Comparison of ENCODE assay signal across 26 mouse cellular contexts in genomic region chr3:107249042-107249441, GRCm38 (mm10). TPM values are rescaled to one million over a fixed set of nuclear protein-coding genes. Genes with fewer than 3 reads are reported as not detected.
A peak's percentile ranks its signal among the peaks of the same experiment; 100 is the strongest.
DNase-seq lines count a peak whose midpoint lies in the region; ATAC-seq and TF ChIP-seq lines count a peak whose summit lies in the region.
"Had no signal": no experiment of that assay in that cellular context is flagged by ENCODE, and none has a peak within 500 bp of the region (broad histone marks: within the 10 kb centered on the region; RNA-seq: fewer than 3 reads in every experiment).

No protein-coding gene starts in this region.

- H3K9me3 ChIP-seq in forebrain, embryonic 11.5 days (ENCODE audit: control insufficient read depth, low read length) = no peaks in the 10 kb centered on the region
- H3K9me3 ChIP-seq in forebrain, embryonic 14.5 days (replicated peaks; ENCODE audit: control insufficient read depth, low read length) = no peaks in the 10 kb centered on the region
- H3K9me3 ChIP-seq in kidney, embryonic 16.5 days (ENCODE audit: low read length) = no peaks in the 10 kb centered on the region
- H3K9me3 ChIP-seq in intestine, postnatal 0 days (ENCODE audit: control insufficient read depth) = no peaks in the 10 kb centered on the region
- H3K9me3 ChIP-seq: embryonic facial prominence, embryonic 12.5 days; forebrain, embryonic 12.5 days; G1E; heart, embryonic 12.5 days; hindbrain, embryonic 10.5 days had no signal

- no peak overlapping the region for H3K27ac ChIP-seq in forebrain, embryonic 11.5 days (ENCODE audit: low read depth, low read length)
- H3K27ac ChIP-seq in forebrain, embryonic 14.5 days (ENCODE audit: low read depth, low read length) = no peak overlapping the region
- no peak overlapping the region for H3K27ac ChIP-seq in kidney, embryonic 16.5 days (ENCODE audit: low read length)
- H3K27ac ChIP-seq in intestine, postnatal 0 days (ENCODE audit: low read depth, low read length) = no peak overlapping the region
- H3K27ac ChIP-seq: embryonic facial prominence, embryonic 12.5 days; forebrain, embryonic 12.5 days; hindbrain, embryonic 10.5 days; hindbrain, embryonic 14.5 days had no signal

- no peak overlapping the region for H3K4me3 ChIP-seq in forebrain, embryonic 11.5 days (ENCODE audit: low read depth, low read length)
- no peak overlapping the region for H3K4me3 ChIP-seq in forebrain, embryonic 14.5 days (ENCODE audit: low read depth, low read length)
- no peak overlapping the region for H3K4me3 ChIP-seq in kidney, embryonic 16.5 days (ENCODE audit: low read length)
- H3K4me3 ChIP-seq in intestine, postnatal 0 days (ENCODE audit: low read depth, low read length) = no peak overlapping the region
- H3K4me3 ChIP-seq: embryonic facial prominence, embryonic 12.5 days; forebrain, embryonic 12.5 days; heart, embryonic 12.5 days; hindbrain, embryonic 10.5 days had no signal

- H3K36me3 ChIP-seq in forebrain, embryonic 11.5 days (ENCODE audit: control insufficient read depth, insufficient read depth, low read length) = no peaks in the 10 kb centered on the region
- H3K36me3 ChIP-seq in forebrain, embryonic 14.5 days (ENCODE audit: control insufficient read depth, insufficient read depth, low read length) = no peaks in the 10 kb centered on the region
- H3K36me3 ChIP-seq in kidney, embryonic 16.5 days (ENCODE audit: insufficient read depth, low read length) = no peaks in the 10 kb centered on the region
- no peaks in the 10 kb centered on the region for H3K36me3 ChIP-seq in intestine, postnatal 0 days (ENCODE audit: control insufficient read depth, insufficient read depth)
- H3K36me3 ChIP-seq: embryonic facial prominence, embryonic 12.5 days; forebrain, embryonic 12.5 days; G1E; heart, embryonic 12.5 days; hindbrain, embryonic 10.5 days had no signal

- H3K9ac ChIP-seq in forebrain, embryonic 11.5 days (ENCODE audit: low read length) = no peak overlapping the region
- H3K9ac ChIP-seq in forebrain, embryonic 14.5 days (ENCODE audit: low read length) = no peak overlapping the region
- no peak overlapping the region for H3K9ac ChIP-seq in kidney, embryonic 16.5 days (replicated peaks; ENCODE audit: low read length)
- H3K9ac ChIP-seq in intestine, postnatal 0 days (ENCODE audit: low read depth, low read length) = no peak overlapping the region
- H3K9ac ChIP-seq: embryonic facial prominence, embryonic 12.5 days; forebrain, embryonic 12.5 days; forebrain, postnatal 0 days; heart, embryonic 12.5 days; hindbrain, embryonic 14.5 days had no signal

- WGBS in forebrain, embryonic 11.5 days = 70% methylated on average over 3 of the region's 3 CpGs
- WGBS in forebrain, embryonic 14.5 days = 69% methylated on average over 3 of the region's 3 CpGs
- 44% methylated on average over 3 of the region's 3 CpGs for WGBS in kidney, embryonic 16.5 days
- WGBS in intestine, postnatal 0 days = 39% methylated on average over 3 of the region's 3 CpGs

- DNase-seq in forebrain, embryonic 11.5 days (ENCODE audit: low spot score) = peak; percentile 35
- no peak for DNase-seq in forebrain, embryonic 14.5 days (ENCODE audit: low spot score)
- peak; percentile 68 to 71 for DNase-seq in kidney, adult 8-10 months
- DNase-seq in adrenal gland, postnatal 4 days (ENCODE audit: low spot score in 2 of 2) = no peak
- DNase-seq in left cerebral cortex, adult 8-10 months (ENCODE audit: low spot score in 2 of 2) = no peak
- DNase-seq: adrenal gland, adult 8-10 months; B cell, adult 2 months; cerebellum, adult 11-12 months; cerebellum, adult 9-10 months; cerebellum, postnatal 25 days; forebrain, postnatal 0 days; gastrocnemius, postnatal 14 days had no signal

- no peak for ATAC-seq in forebrain, embryonic 11.5 days (replicated peaks; ENCODE audit: low FRiP score)
- ATAC-seq in forebrain, embryonic 14.5 days = no peak
- ATAC-seq in kidney, embryonic 16.5 days (ENCODE audit: low FRiP score, low TSS enrichment) = no peak
- ATAC-seq in intestine, postnatal 0 days = 0 out of 2 replicates have a peak, but pooled peaks have one; percentile 54
- ATAC-seq: CD4-positive, CD25-positive, alpha-beta regulatory T cell, adult 4 months; forebrain, postnatal 0 days had no signal

- no peak overlapping the region for H3K4me2 ChIP-seq in forebrain, embryonic 11.5 days (ENCODE audit: low read depth, low read length, severe bottlenecking)
- H3K4me2 ChIP-seq in forebrain, embryonic 14.5 days (ENCODE audit: low read length) = no peak overlapping the region
- no peak overlapping the region for H3K4me2 ChIP-seq in kidney, embryonic 16.5 days (replicated peaks; ENCODE audit: low read depth, low read length)
- no peak overlapping the region for H3K4me2 ChIP-seq in intestine, postnatal 0 days (replicated peaks; ENCODE audit: low read depth)
- H3K4me2 ChIP-seq: embryonic facial prominence, embryonic 12.5 days; forebrain, embryonic 12.5 days; heart, embryonic 12.5 days; hindbrain, embryonic 14.5 days had no signal

- no peaks in the 10 kb centered on the region for H3K27me3 ChIP-seq in forebrain, embryonic 11.5 days (ENCODE audit: control insufficient read depth, insufficient read depth, low read length)
- no peaks in the 10 kb centered on the region for H3K27me3 ChIP-seq in forebrain, embryonic 14.5 days (replicated peaks; ENCODE audit: control insufficient read depth, insufficient read depth, low read length)
- H3K27me3 ChIP-seq in kidney, embryonic 16.5 days (ENCODE audit: insufficient read depth, low read length) = no peaks in the 10 kb centered on the region
- H3K27me3 ChIP-seq in intestine, postnatal 0 days (replicated peaks; ENCODE audit: control insufficient read depth, insufficient read depth, low read length) = no peaks in the 10 kb centered on the region

- H3K4me1 ChIP-seq in forebrain, embryonic 11.5 days (replicated peaks; ENCODE audit: control insufficient read depth, insufficient read depth, low read length) = no peaks in the 10 kb centered on the region
- no peaks in the 10 kb centered on the region for H3K4me1 ChIP-seq in forebrain, embryonic 14.5 days (ENCODE audit: control insufficient read depth, insufficient read depth, low read length)
- H3K4me1 ChIP-seq in kidney, embryonic 16.5 days (ENCODE audit: insufficient read depth, low read length) = no peaks in the 10 kb centered on the region
- H3K4me1 ChIP-seq in intestine, postnatal 0 days (replicated peaks; ENCODE audit: control insufficient read depth, insufficient read depth, low read length) = no peaks in the 10 kb centered on the region
- H3K4me1 ChIP-seq: forebrain, embryonic 12.5 days; heart, embryonic 12.5 days had no signal

- TF ChIP-seq CTCF in intestine, postnatal 0 days (IDR thresholded peaks at IDR 0.05; ENCODE audit: low read depth) = no peak

RNA-seq across cellular contexts. Expression of gene Prok1, which starts 9.5 kb away (rescaled TPM):
- polyA plus RNA-seq in forebrain, embryonic 11.5 days (2014; fragmentation: Nextera tagmentation; extraction: Ambion mirVana) = 0.11 TPM in 1 of 2 replicates, not detected in the other
- polyA plus RNA-seq in forebrain, embryonic 14.5 days (2014; fragmentation: Nextera tagmentation; extraction: Ambion mirVana) = not detected in 2 replicates
- polyA plus RNA-seq in kidney, embryonic 16.5 days (2015; fragmentation: Nextera tagmentation; extraction: Ambion mirVana) = 0.14 TPM in 1 of 2 replicates, not detected in the other
- 0.09 TPM in 1 of 2 replicates, not detected in the other for polyA plus RNA-seq in intestine, postnatal 0 days (2015; fragmentation: Nextera tagmentation; extraction: Ambion mirVana)
- 10 to 100 TPM in 1 of 2 experiments, under 1 TPM in 1; 0.25 to 10.2 TPM for total RNA-seq in adrenal gland, postnatal 4 days (2021)
- total RNA-seq in left cerebral cortex, adult 8-10 months (2022) = under 1 TPM in 1 of 4 experiments, not detected in 3; 0.11 TPM
- total RNA-seq: forebrain, postnatal 0 days; gastrocnemius, adult 18-20 months; gastrocnemius, postnatal 14 days; heart, adult 8-10 months; heart, postnatal 25 days had no signal
- polyA plus RNA-seq: CD4-positive, CD25-positive, alpha-beta regulatory T cell, adult 4 months; embryonic facial prominence, embryonic 12.5 days; forebrain, embryonic 12.5 days; heart, embryonic 12.5 days; heart, embryonic 16.5 days had no signal

RNA-seq across cellular contexts. Expression of gene A630076J17Rik, which starts 18.6 kb away (rescaled TPM):
- polyA plus RNA-seq in forebrain, embryonic 11.5 days (2014; fragmentation: Nextera tagmentation; extraction: Ambion mirVana) = not detected in 2 replicates
- not detected in 2 replicates for polyA plus RNA-seq in forebrain, embryonic 14.5 days (2014; fragmentation: Nextera tagmentation; extraction: Ambion mirVana)
- not detected in 2 replicates for polyA plus RNA-seq in kidney, embryonic 16.5 days (2015; fragmentation: Nextera tagmentation; extraction: Ambion mirVana)
- polyA plus RNA-seq in intestine, postnatal 0 days (2015; fragmentation: Nextera tagmentation; extraction: Ambion mirVana) = 0.83 and 1.1 TPM in 2 replicates
- total RNA-seq in adrenal gland, postnatal 4 days (2021) = not detected
- total RNA-seq in left cerebral cortex, adult 8-10 months (2022) = not detected
- total RNA-seq: adrenal gland, adult 8-10 months; forebrain, postnatal 0 days; G1E; gastrocnemius, adult 18-20 months; gastrocnemius, postnatal 14 days; heart, adult 8-10 months; heart, postnatal 25 days had no signal
- polyA plus RNA-seq: CD4-positive, CD25-positive, alpha-beta regulatory T cell, adult 4 months; cortical plate, adult 2 months; embryonic facial prominence, embryonic 12.5 days; forebrain, embryonic 12.5 days; forebrain, postnatal 0 days; G1E; heart, embryonic 12.5 days; hindbrain, embryonic 10.5 days; hindbrain, embryonic 14.5 days had no signal

RNA-seq across cellular contexts. Expression of gene Cym, which starts 27.5 kb away (rescaled TPM):
- polyA plus RNA-seq in forebrain, embryonic 11.5 days (2014; fragmentation: Nextera tagmentation; extraction: Ambion mirVana) = not detected in 2 replicates
- polyA plus RNA-seq in forebrain, embryonic 14.5 days (2014; fragmentation: Nextera tagmentation; extraction: Ambion mirVana) = not detected in 2 replicates
- polyA plus RNA-seq in kidney, embryonic 16.5 days (2015; fragmentation: Nextera tagmentation; extraction: Ambion mirVana) = 0.89 TPM in 1 of 2 replicates, not detected in the other
- 121 and 284 TPM in 2 replicates for polyA plus RNA-seq in intestine, postnatal 0 days (2015; fragmentation: Nextera tagmentation; extraction: Ambion mirVana)
- total RNA-seq in adrenal gland, postnatal 4 days (2021) = 1 to 10 TPM in 1 of 2 experiments, under 1 TPM in 1; 0.31 to 2.1 TPM
- total RNA-seq in left cerebral cortex, adult 8-10 months (2022) = under 1 TPM in 1 of 4 experiments, not detected in 3; 0.37 TPM
- total RNA-seq: forebrain, postnatal 0 days; G1E; gastrocnemius, adult 18-20 months; gastrocnemius, postnatal 14 days; heart, adult 8-10 months had no signal
- polyA plus RNA-seq: forebrain, embryonic 12.5 days; forebrain, postnatal 0 days; G1E; hindbrain, embryonic 10.5 days; hindbrain, embryonic 14.5 days had no signal

RNA-seq across cellular contexts. Expression of gene Lamtor5, which starts 29.6 kb away (rescaled TPM):
- polyA plus RNA-seq in forebrain, embryonic 11.5 days (2014; fragmentation: Nextera tagmentation; extraction: Ambion mirVana) = 174 and 177 TPM in 2 replicates
- 242 and 292 TPM in 2 replicates for polyA plus RNA-seq in forebrain, embryonic 14.5 days (2014; fragmentation: Nextera tagmentation; extraction: Ambion mirVana)
- 204 and 224 TPM in 2 replicates for polyA plus RNA-seq in kidney, embryonic 16.5 days (2015; fragmentation: Nextera tagmentation; extraction: Ambion mirVana)
- 206 and 210 TPM in 2 replicates for polyA plus RNA-seq in intestine, postnatal 0 days (2015; fragmentation: Nextera tagmentation; extraction: Ambion mirVana)
- 10 to 100 TPM; 67.1 to 72.7 TPM for total RNA-seq in adrenal gland, postnatal 4 days (2021)
- total RNA-seq in left cerebral cortex, adult 8-10 months (2022) = 10 to 100 TPM; 61.9 to 70.2 (median 63.6) TPM

RNA-seq across cellular contexts. Expression of gene Slc16a4, which starts 42.0 kb away (rescaled TPM):
- 2.3 and 3.2 TPM in 2 replicates for polyA plus RNA-seq in forebrain, embryonic 11.5 days (2014; fragmentation: Nextera tagmentation; extraction: Ambion mirVana)
- 2.2 and 2.6 TPM in 2 replicates for polyA plus RNA-seq in forebrain, embryonic 14.5 days (2014; fragmentation: Nextera tagmentation; extraction: Ambion mirVana)
- polyA plus RNA-seq in kidney, embryonic 16.5 days (2015; fragmentation: Nextera tagmentation; extraction: Ambion mirVana) = 13.4 and 13.6 TPM in 2 replicates
- 0.83 and 1.6 TPM in 2 replicates for polyA plus RNA-seq in intestine, postnatal 0 days (2015; fragmentation: Nextera tagmentation; extraction: Ambion mirVana)
- total RNA-seq in adrenal gland, postnatal 4 days (2021) = 1 to 10 TPM in 1 of 2 experiments, under 1 TPM in 1; 0.87 to 2.7 TPM
- total RNA-seq in left cerebral cortex, adult 8-10 months (2022) = 1 to 10 TPM; 1.3 to 1.9 (median 1.7) TPM
- polyA plus RNA-seq: G1E had no signal

Comparison
In these comparisons a context has a peak if more than half of its experiments do, and no peak if none do; other contexts are left out.
1. DNase-seq: peak in forebrain, embryonic 11.5 days (single experiment) and kidney, adult 8-10 months (2 of 2); none in forebrain, embryonic 14.5 days (single experiment), adrenal gland, postnatal 4 days (0 of 2) and left cerebral cortex, adult 8-10 months (0 of 2).
2. RNA of gene Cym, which starts 27.5 kb away (polyA plus RNA-seq): 121 to 284 TPM in intestine, postnatal 0 days; 0.89 TPM in kidney, embryonic 16.5 days, not detected in forebrain, embryonic 14.5 days and not detected in forebrain, embryonic 11.5 days; every median in the first group is over 10 times any median in the second.